Mouse (Mus musculus): ENCODE data around the gene Galnt9. TPM values are rescaled to one million over a fixed set of nuclear protein-coding genes. Genes with fewer than 3 reads are reported as not detected.

Galnt9 gene
- polyA plus RNA-seq, 1 experiment from 2014 or later: 0.13 TPM

- Histone ChIP-seq H3K4me2 (ENCODE audit: low read depth, low read length) (peak overlapping the region; percentile 59), H3K9me3 (replicated peaks; ENCODE audit: control insufficient read depth, low read length) (no peaks in the 10 kb centered on the region; the same call in 1 of the 2 replicates), H3K27ac (ENCODE audit: low read length) (no peak overlapping the region), H3K4me1 (ENCODE audit: control insufficient read depth, insufficient read depth, low read length) (peaks cover 3% of the 10 kb centered on the region; the same call in 1 of the 2 replicates), H3K27me3 (ENCODE audit: control insufficient read depth, insufficient read depth, low read length) (no peaks in the 10 kb centered on the region), H3K9ac (ENCODE audit: low read length) (0 out of 2 replicates have a peak overlapping the region, but pooled peaks have one; percentile 60), H3K36me3 (ENCODE audit: control insufficient read depth, insufficient read depth) (no peaks in the 10 kb centered on the region), H3K4me3 (ENCODE audit: low read length) (peak overlapping the region; percentile 32)
- ATAC-seq (replicated peaks; ENCODE audit: extremely low read depth, insufficient read depth, low FRiP score): no peak
- 21% methylated on average over 12 of the region's 12 CpGs for WGBS
These were observed 95.3 kb downstream of the Galnt9 start for GRCm38 (mm10) chr5:110639459-110639858.

DNA sequence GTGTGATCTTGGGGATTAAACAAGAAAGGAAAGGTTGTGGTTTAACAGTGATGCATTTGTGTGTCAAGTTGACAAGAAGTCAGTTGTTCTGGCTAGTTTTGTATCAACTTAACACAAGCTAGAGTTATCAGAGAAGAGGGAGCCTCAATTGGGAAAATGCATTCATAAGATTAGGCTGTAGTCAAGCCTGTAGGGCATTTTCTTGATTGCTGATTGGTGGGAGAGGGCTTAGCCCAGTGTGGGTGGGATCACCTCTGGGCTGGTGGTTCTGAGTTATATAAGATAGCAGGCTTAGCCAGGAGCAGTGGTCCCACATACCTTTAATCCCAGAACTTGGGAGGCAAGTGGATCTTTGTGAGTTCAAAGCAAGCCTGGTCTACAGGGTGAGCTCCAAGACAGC lies 102.2 kb downstream of the Galnt9 start:
- no peaks in the 10 kb centered on the region for H3K4me1 ChIP-seq (ENCODE audit: control insufficient read depth, insufficient read depth, low read length)
- no peaks in the 10 kb centered on the region for H3K27me3 ChIP-seq (ENCODE audit: control insufficient read depth, insufficient read depth, low read length)
- H3K36me3 ChIP-seq (ENCODE audit: control insufficient read depth, insufficient read depth): peaks cover 17% of the 10 kb centered on the region
- H3K4me2 ChIP-seq (ENCODE audit: low read depth, low read length): no peak overlapping the region
- H3K9ac ChIP-seq (ENCODE audit: low read length): no peak overlapping the region
- H3K4me3 ChIP-seq (ENCODE audit: low read length): no peak overlapping the region
- no peaks in the 10 kb centered on the region; the same call in 1 of the 2 replicates for H3K9me3 ChIP-seq (replicated peaks; ENCODE audit: control insufficient read depth, low read length)
- no peak overlapping the region for H3K27ac ChIP-seq (ENCODE audit: low read length)
- ATAC-seq (replicated peaks; ENCODE audit: extremely low read depth, insufficient read depth, low FRiP score): no peak

DNA sequence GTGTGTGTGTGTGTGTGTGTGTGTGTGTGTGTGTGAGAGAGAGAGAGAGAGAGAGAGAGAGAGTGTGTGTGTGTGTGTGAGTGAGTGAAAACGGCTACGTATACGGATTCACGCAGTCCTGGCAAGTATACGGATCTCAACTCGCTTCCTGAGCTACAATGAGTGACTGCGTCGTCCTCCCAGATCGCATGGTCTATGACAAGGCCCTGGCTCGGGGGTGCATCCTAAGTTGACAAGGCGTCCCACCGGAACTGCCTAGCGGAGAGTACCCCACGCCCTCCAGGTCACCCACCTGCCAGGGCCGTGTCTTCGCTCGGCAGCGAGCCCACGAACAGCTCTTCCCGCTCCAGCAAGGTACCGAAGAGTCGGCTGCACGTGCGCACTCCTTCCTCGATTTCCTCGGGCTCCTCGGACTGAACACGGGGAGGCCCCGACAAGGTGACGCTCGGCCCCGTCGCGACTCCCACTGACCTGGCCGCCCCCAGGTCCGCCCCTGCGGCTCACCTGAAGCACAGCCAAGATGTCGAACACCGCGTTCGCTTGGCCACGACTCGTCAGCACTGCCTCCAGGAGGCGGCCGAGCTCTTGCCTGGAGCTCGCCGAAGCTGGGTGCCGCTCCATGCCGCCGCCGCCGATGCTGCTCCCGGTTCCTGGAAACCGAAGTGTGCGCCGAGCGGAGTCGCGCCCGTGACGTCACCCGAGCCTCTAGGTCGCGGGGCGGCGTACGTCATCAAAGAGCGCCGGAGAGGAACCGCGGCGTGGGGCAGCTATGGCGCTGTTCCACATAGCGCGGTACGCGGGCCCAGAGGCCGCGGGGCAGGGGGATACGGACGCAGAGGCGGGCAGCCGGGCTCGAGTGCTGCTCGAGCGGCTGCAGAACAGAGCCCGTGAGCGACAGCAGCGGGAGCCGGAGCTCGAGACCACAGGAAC lies 108.8 kb downstream of the Galnt9 start, which contains the start of the genes Noc4l and Ddx51:
Noc4l (minus strand) TSS at position 699 of the 930 bp plus-strand sequence.
Ddx51 (plus strand) TSS at position 733 of the 930 bp plus-strand sequence.
- Histone ChIP-seq H3K27ac (ENCODE audit: low read length) (no peak within 1 kb of the TSS; the same call in 1 of the 2 replicates), H3K4me3 (ENCODE audit: low read length) (peak within 1 kb of the TSS; percentile 96), H3K27me3 (ENCODE audit: control insufficient read depth, insufficient read depth, low read length) (no peaks in the 10 kb centered on the region), H3K4me1 (ENCODE audit: control insufficient read depth, insufficient read depth, low read length) (peaks cover 13% of the 10 kb centered on the region), H3K4me2 (ENCODE audit: low read depth, low read length) (peak within 1 kb of the TSS; percentile 80), H3K9me3 (replicated peaks; ENCODE audit: control insufficient read depth, low read length) (no peaks in the 10 kb centered on the region), H3K9ac (ENCODE audit: low read length) (peak within 1 kb of the TSS; percentile 93), H3K36me3 (ENCODE audit: control insufficient read depth, insufficient read depth) (peaks cover 44% of the 10 kb centered on the region)
- ATAC-seq (replicated peaks; ENCODE audit: extremely low read depth, insufficient read depth, low FRiP score): peak; percentile 72
- 1% methylated on average over 91 of the region's 91 CpGs for WGBS

- ATAC-seq (replicated peaks; ENCODE audit: extremely low read depth, insufficient read depth, low FRiP score): peak; percentile 19; the same call in 1 of the 2 replicates
These were observed 109.5 kb downstream of the Galnt9 start for GRCm38 (mm10) chr5:110653686-110654085.

GRCm38 (mm10) chr5:110659682-110660081 lies 115.5 kb downstream of the Galnt9 start:
- Histone ChIP-seq H3K27me3 (ENCODE audit: control insufficient read depth, insufficient read depth, low read length) (no peaks in the 10 kb centered on the region), H3K36me3 (ENCODE audit: control insufficient read depth, insufficient read depth) (peaks cover 54% of the 10 kb centered on the region), H3K9me3 (replicated peaks; ENCODE audit: control insufficient read depth, low read length) (no peaks in the 10 kb centered on the region), H3K4me3 (ENCODE audit: low read length) (no peak overlapping the region), H3K27ac (ENCODE audit: low read length) (no peak overlapping the region), H3K9ac (ENCODE audit: low read length) (no peak overlapping the region), H3K4me2 (ENCODE audit: low read depth, low read length) (no peak overlapping the region), H3K4me1 (ENCODE audit: control insufficient read depth, insufficient read depth, low read length) (no peaks in the 10 kb centered on the region)
- no peak for ATAC-seq (replicated peaks; ENCODE audit: extremely low read depth, insufficient read depth, low FRiP score)

More at GRCm38 (mm10) chr5:110653686-110654085, 109.5 kb downstream of the Galnt9 start:
- Histone ChIP-seq H3K27me3 (ENCODE audit: control insufficient read depth, insufficient read depth, low read length) (no peaks in the 10 kb centered on the region), H3K4me1 (ENCODE audit: control insufficient read depth, insufficient read depth, low read length) (peaks cover 13% of the 10 kb centered on the region), H3K36me3 (ENCODE audit: control insufficient read depth, insufficient read depth) (peaks cover 45% of the 10 kb centered on the region), H3K4me2 (ENCODE audit: low read depth, low read length) (peak overlapping the region; percentile 80), H3K27ac (ENCODE audit: low read length) (no peak overlapping the region), H3K4me3 (ENCODE audit: low read length) (peak overlapping the region; percentile 96), H3K9ac (ENCODE audit: low read length) (peak overlapping the region; percentile 93), H3K9me3 (replicated peaks; ENCODE audit: control insufficient read depth, low read length) (no peaks in the 10 kb centered on the region)
- WGBS: under 1% methylated on average over 37 of the region's 37 CpGs

GRCm38 (mm10) chr5:110664041-110664440 lies 119.9 kb downstream of the Galnt9 start:
- Histone ChIP-seq H3K36me3 (ENCODE audit: control insufficient read depth, insufficient read depth) (peaks cover 52% of the 10 kb centered on the region), H3K27me3 (ENCODE audit: control insufficient read depth, insufficient read depth, low read length) (no peaks in the 10 kb centered on the region), H3K4me2 (ENCODE audit: low read depth, low read length) (no peak overlapping the region), H3K27ac (ENCODE audit: low read length) (no peak overlapping the region), H3K9ac (ENCODE audit: low read length) (no peak overlapping the region), H3K9me3 (replicated peaks; ENCODE audit: control insufficient read depth, low read length) (no peaks in the 10 kb centered on the region), H3K4me3 (ENCODE audit: low read length) (no peak overlapping the region), H3K4me1 (ENCODE audit: control insufficient read depth, insufficient read depth, low read length) (no peaks in the 10 kb centered on the region)
- WGBS: 89% methylated on average over 2 of the region's 2 CpGs
- ATAC-seq (replicated peaks; ENCODE audit: extremely low read depth, insufficient read depth, low FRiP score): no peak

- WGBS: 88% methylated on average over 2 of the region's 2 CpGs
- H3K4me2 ChIP-seq (ENCODE audit: low read depth, low read length): no peak overlapping the region
- ATAC-seq (replicated peaks; ENCODE audit: extremely low read depth, insufficient read depth, low FRiP score): no peak
- H3K36me3 ChIP-seq (ENCODE audit: control insufficient read depth, insufficient read depth): peaks cover 49% of the 10 kb centered on the region
- H3K9me3 ChIP-seq (replicated peaks; ENCODE audit: control insufficient read depth, low read length): no peaks in the 10 kb centered on the region
- no peaks in the 10 kb centered on the region for H3K4me1 ChIP-seq (ENCODE audit: control insufficient read depth, insufficient read depth, low read length)
- H3K27me3 ChIP-seq (ENCODE audit: control insufficient read depth, insufficient read depth, low read length): no peaks in the 10 kb centered on the region
- no peak overlapping the region for H3K27ac ChIP-seq (ENCODE audit: low read length)
- no peak overlapping the region for H3K9ac ChIP-seq (ENCODE audit: low read length)
- H3K4me3 ChIP-seq (ENCODE audit: low read length): no peak overlapping the region
These were observed 120.7 kb downstream of the Galnt9 start for GRCm38 (mm10) chr5:110664750-110665269.

DNA sequence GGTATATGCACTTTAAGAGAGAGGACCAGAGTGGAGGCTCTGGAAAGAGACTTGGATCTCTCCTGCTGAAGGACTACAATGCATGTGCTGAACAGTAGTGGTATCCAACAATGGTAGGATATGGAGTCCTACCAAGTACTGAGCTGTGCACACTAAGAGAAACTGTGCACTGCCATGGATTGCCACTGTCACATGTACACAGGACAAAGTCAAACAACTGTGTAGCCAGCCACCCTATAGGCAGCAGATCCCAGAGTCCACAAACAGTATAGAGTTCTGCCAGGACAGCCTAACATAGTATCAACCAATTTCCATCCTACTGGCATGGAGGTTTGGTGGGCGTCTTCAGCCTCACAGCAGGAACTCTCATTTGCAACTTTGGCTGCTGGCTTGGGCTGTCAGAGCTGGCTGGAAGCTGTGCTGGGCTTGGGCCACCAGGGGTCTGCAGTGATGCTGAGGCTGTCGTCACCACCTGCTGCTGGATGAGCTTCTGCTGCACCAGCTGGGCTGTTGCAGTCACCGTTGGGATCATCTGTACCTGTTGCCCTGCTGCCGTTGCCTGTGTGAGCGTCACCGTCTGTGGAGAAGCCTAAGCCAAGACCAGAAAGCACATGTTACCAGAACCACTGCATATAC lies 121.4 kb downstream of the Galnt9 start:
- no peaks in the 10 kb centered on the region for H3K27me3 ChIP-seq (ENCODE audit: control insufficient read depth, insufficient read depth, low read length)
- ATAC-seq (replicated peaks; ENCODE audit: extremely low read depth, insufficient read depth, low FRiP score): no peak
- no peak overlapping the region for H3K4me2 ChIP-seq (ENCODE audit: low read depth, low read length)
- no peaks in the 10 kb centered on the region for H3K9me3 ChIP-seq (replicated peaks; ENCODE audit: control insufficient read depth, low read length)
- no peaks in the 10 kb centered on the region for H3K4me1 ChIP-seq (ENCODE audit: control insufficient read depth, insufficient read depth, low read length)
- no peak overlapping the region for H3K27ac ChIP-seq (ENCODE audit: low read length)
- no peak overlapping the region for H3K4me3 ChIP-seq (ENCODE audit: low read length)
- 61% methylated on average over 6 of the region's 6 CpGs for WGBS
- H3K36me3 ChIP-seq (ENCODE audit: control insufficient read depth, insufficient read depth): peaks cover 56% of the 10 kb centered on the region
- no peak overlapping the region for H3K9ac ChIP-seq (ENCODE audit: low read length)

Measured in heart, embryonic 16.5 days (tissue).